Mouse (Mus musculus) bone marrow macrophage, adult 2 months (primary cell): ENCODE measurements around the gene Tceal8.
"Not testable (repeated sequence)": the region's sequence is repeated elsewhere in the genome, so short reads cannot be mapped to it uniquely, and the experiment has no call there.

Source experiments
- CTCF ChIP-seq: IDR thresholded peaks from 2 replicates; pipeline ENCODE4 v1.5.1; 2012; ENCODE audit warnings: low read depth, mild to moderate bottlenecking, low read length, moderate library complexity
- POLR2A ChIP-seq: IDR thresholded peaks from 2 replicates; pipeline ENCODE4 v1.6.1; 2012; ENCODE audit warnings: mild to moderate bottlenecking, low read depth, low read length, borderline replicate concordance

GRCm38 (mm10) chrX:136139640-136140004, 32.5 kb downstream of the Tceal8 start:
- not testable (repeated sequence) for TF ChIP-seq CTCF, POLR2A
